Mouse (Mus musculus) MEL (cell line): ENCODE data around the gene Cfap57.

Experiments
- CHD1 ChIP-seq: IDR thresholded peaks from 2 replicates; pipeline ENCODE4 v1.6.1; 2012; ENCODE audit warnings: low read depth, mild to moderate bottlenecking, inconsistent platforms, low read length, improper control_type of control experiment
- CTCF ChIP-seq, 3 experiments: IDR thresholded peaks in 2 of 3; conservative IDR thresholded peaks in 1 of 3; 2 replicates each; pipeline ENCODE4 v1.5.1; 2011 to 2012; ENCODE audit warnings: low read length in 3 of 3, low read depth in 2 of 3, mild to moderate bottlenecking in 2 of 3, improper control_type of control experiment in 1 of 3, inconsistent platforms in 1 of 3, mixed read lengths in 1 of 3, moderate library complexity in 1 of 3; ENCODE audit not compliant: control insufficient read depth in 1 of 3, insufficient read depth in 1 of 3, poor library complexity in 1 of 3, severe bottlenecking in 1 of 3
- EP300 ChIP-seq, 2 experiments: IDR thresholded peaks; 2 replicates each; pipeline ENCODE4 v1.6.1; 2011; ENCODE audit warnings: improper control_type of control experiment in 2 of 2, low read length in 2 of 2, low read depth in 1 of 2, mild to moderate bottlenecking in 1 of 2
- KAT2A ChIP-seq: conservative IDR thresholded peaks from 2 replicates; pipeline ENCODE4 v1.6.1; 2012; ENCODE audit warnings: low read depth, low read length, improper control_type of control experiment, inconsistent platforms
- MEF2A ChIP-seq: IDR thresholded peaks from 2 replicates; pipeline ENCODE4 v1.6.1; 2014; ENCODE audit warnings: low read depth, mild to moderate bottlenecking, inconsistent platforms, low read length, improper control_type of control experiment; ENCODE audit not compliant: poor library complexity, insufficient replicate concordance, severe bottlenecking; ENCODE audit errors: extremely low read depth
- NRF1 ChIP-seq: IDR thresholded peaks from 2 replicates; pipeline ENCODE4 v1.6.1; 2014; ENCODE audit warnings: low read depth, mild to moderate bottlenecking, inconsistent platforms, low read length, improper control_type of control experiment, moderate library complexity; ENCODE audit not compliant: poor library complexity, insufficient read depth, severe bottlenecking
- POLR2A ChIP-seq, 2 experiments: IDR thresholded peaks; 2 replicates each; pipeline ENCODE4 v1.6.1; 2011 to 2012; ENCODE audit warnings: low read length in 2 of 2, mild to moderate bottlenecking in 2 of 2, control low read depth in 1 of 2, improper control_type of control experiment in 1 of 2, low read depth in 1 of 2, moderate library complexity in 1 of 2; ENCODE audit not compliant: control insufficient read depth in 1 of 2, insufficient read depth in 1 of 2, poor library complexity in 1 of 2
- SIN3A ChIP-seq: IDR thresholded peaks from 2 replicates; pipeline ENCODE4 v1.6.1; 2012; ENCODE audit warnings: low read length, improper control_type of control experiment, inconsistent platforms
- TAL1 ChIP-seq: IDR thresholded peaks from 2 replicates; pipeline ENCODE4 v1.6.1; 2012; ENCODE audit warnings: mild to moderate bottlenecking, inconsistent platforms, low read length, moderate library complexity, mixed read lengths
- TCF12 ChIP-seq: IDR thresholded peaks from 2 replicates; pipeline ENCODE4 v1.6.1; 2014; ENCODE audit warnings: low read depth, mild to moderate bottlenecking, inconsistent platforms, low read length, improper control_type of control experiment, moderate library complexity
- USF2 ChIP-seq, 2 experiments: IDR thresholded peaks; 2 replicates each; pipeline ENCODE4 v1.6.1; 2011 to 2012; ENCODE audit warnings: improper control_type of control experiment in 2 of 2, low read length in 2 of 2, borderline replicate concordance in 1 of 2, inconsistent platforms in 1 of 2, low read depth in 1 of 2, mild to moderate bottlenecking in 1 of 2; ENCODE audit not compliant: insufficient read depth in 1 of 2
- ZNF384 ChIP-seq: IDR thresholded peaks from 2 replicates; pipeline ENCODE4 v1.6.1; 2012; ENCODE audit warnings: low read depth, mild to moderate bottlenecking, inconsistent platforms, low read length, improper control_type of control experiment

DNA sequence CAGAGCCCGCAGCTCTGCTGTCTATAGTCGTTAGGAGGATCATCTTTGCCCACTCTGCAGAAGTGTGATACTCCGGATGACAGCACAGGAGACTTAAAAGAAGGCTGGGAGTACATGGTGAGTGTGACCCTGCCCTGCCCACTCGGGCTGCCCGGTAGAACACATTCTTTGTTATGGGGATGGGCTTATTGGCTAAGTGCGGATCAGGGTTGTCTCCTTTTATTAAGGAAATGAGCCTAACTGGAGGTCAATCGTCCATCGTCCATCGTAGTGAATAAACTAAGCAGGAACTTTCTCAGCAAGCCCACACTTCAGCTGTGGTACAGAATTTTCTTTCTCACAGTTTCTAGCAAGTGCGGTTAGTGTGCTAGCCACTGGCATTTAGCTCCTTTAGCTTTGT is 80.7 kb downstream of the Cfap57 start:
- no peak for TF ChIP-seq SIN3A
- no peak for TF ChIP-seq NRF1
- TF ChIP-seq USF2 (IDR thresholded peaks at IDR 0.05; ENCODE audit: borderline replicate concordance in 1 of 2, insufficient read depth in 1 of 2, low read depth in 1 of 2, low read length in 2 of 2): no peak
- no peak for TF ChIP-seq POLR2A (IDR thresholded peaks at IDR 0.05; ENCODE audit: control insufficient read depth in 1 of 2, insufficient read depth in 1 of 2, low read depth in 1 of 2, low read length in 2 of 2, poor library complexity in 1 of 2)
- no peak for TF ChIP-seq MEF2A
- no peak for TF ChIP-seq EP300 (IDR thresholded peaks at IDR 0.05; ENCODE audit: low read depth in 1 of 2, low read length in 2 of 2)
- TF ChIP-seq CTCF (IDR thresholded peaks at IDR 0.05 in 2 of 3, conservative IDR thresholded peaks at IDR 0.05 in 1 of 3; ENCODE audit: control insufficient read depth in 1 of 3, insufficient read depth in 1 of 3, low read depth in 2 of 3, low read length in 3 of 3, poor library complexity in 1 of 3, severe bottlenecking in 1 of 3): no peak
- TF ChIP-seq KAT2A: no peak
- no peak for TF ChIP-seq CHD1
- no peak for TF ChIP-seq TAL1
- TF ChIP-seq TCF12: no peak
- no peak for TF ChIP-seq ZNF384
